ENCODE assay signal across 27 mouse cellular contexts in the genomic region with DNA sequence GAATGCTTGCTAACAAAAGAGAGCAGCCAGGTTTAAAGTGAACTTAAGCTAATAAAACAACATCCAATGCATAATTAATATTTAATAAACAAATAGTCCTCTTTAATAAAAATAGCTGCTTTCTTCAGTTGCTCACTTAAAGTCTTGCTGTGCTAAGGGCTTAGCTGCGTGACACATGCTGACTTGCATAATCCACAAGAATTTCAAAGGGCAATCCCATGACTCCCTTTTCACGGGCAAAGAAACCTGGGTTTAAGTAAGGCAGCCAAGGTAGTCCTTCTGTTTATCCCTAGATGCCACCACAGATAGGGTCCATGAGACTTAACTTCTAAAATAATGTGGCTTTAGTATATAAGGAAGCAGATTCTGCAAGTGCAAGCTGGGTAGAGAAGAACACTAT.
"Had no signal": no experiment of that assay in that cellular context is flagged by ENCODE, and none has a peak within 500 bp of the region (broad histone marks: within the 10 kb centered on the region; RNA-seq: fewer than 3 reads in every experiment).

No protein-coding gene starts in this region.

- ATAC-seq: forebrain, embryonic 16.5 days; hindbrain, embryonic 16.5 days; inflammation-experienced regulatory T-cells, adult 6 months; intestine, embryonic 15.5 days; intestine, postnatal 0 days; liver, postnatal 0 days had no signal

- H3K27ac ChIP-seq: heart, adult 2 months; heart, embryonic 13.5 days; heart, embryonic 15.5 days; hindbrain, embryonic 10.5 days; hindbrain, embryonic 12.5 days; hindbrain, embryonic 14.5 days; intestine, embryonic 15.5 days; kidney, postnatal 0 days; layer of hippocampus, adult 2 months; left cerebral cortex, adult 2 months; limb, embryonic 10.5 days; limb, embryonic 12.5 days; liver, embryonic 13.5 days; liver, embryonic 15.5 days had no signal

- H3K27me3 ChIP-seq: heart, embryonic 13.5 days; heart, embryonic 15.5 days; hindbrain, embryonic 12.5 days; intestine, embryonic 15.5 days; liver, embryonic 13.5 days; liver, embryonic 15.5 days had no signal

- H3K4me2 ChIP-seq: heart, embryonic 11.5 days; heart, embryonic 13.5 days; heart, embryonic 15.5 days; hindbrain, embryonic 12.5 days; hindbrain, embryonic 14.5 days; intestine, embryonic 15.5 days; limb, embryonic 12.5 days; liver, embryonic 11.5 days; liver, embryonic 13.5 days; liver, embryonic 15.5 days had no signal

- H3K36me3 ChIP-seq: heart, embryonic 13.5 days; heart, embryonic 15.5 days; hindbrain, embryonic 10.5 days; hindbrain, embryonic 12.5 days; intestine, embryonic 15.5 days; limb, embryonic 10.5 days; limb, embryonic 12.5 days; liver, embryonic 13.5 days; liver, embryonic 15.5 days had no signal

- H3K4me1 ChIP-seq: hindbrain, embryonic 12.5 days; intestine, embryonic 15.5 days; limb, embryonic 10.5 days; limb, embryonic 12.5 days; liver, embryonic 13.5 days; liver, embryonic 15.5 days had no signal

- DNase-seq: gastrocnemius, postnatal 10 days; gastrocnemius, postnatal 25 days; heart, adult 2 months; heart, postnatal 14 days; heart, postnatal 4 days; liver; liver, embryonic 13.5 days; liver, postnatal 0 days; lung, adult 2 months had no signal

- H3K9me3 ChIP-seq: heart, embryonic 13.5 days; heart, embryonic 15.5 days; hindbrain, embryonic 10.5 days; hindbrain, embryonic 12.5 days; intestine, embryonic 15.5 days; limb, embryonic 10.5 days; limb, embryonic 12.5 days; liver, embryonic 13.5 days; liver, embryonic 15.5 days had no signal

- H3K4me3 ChIP-seq: heart, adult 2 months; heart, embryonic 13.5 days; heart, embryonic 15.5 days; hindbrain, embryonic 10.5 days; hindbrain, embryonic 12.5 days; intestine, embryonic 15.5 days; layer of hippocampus, adult 2 months; left cerebral cortex, adult 2 months; limb, embryonic 10.5 days; limb, embryonic 12.5 days; liver, embryonic 13.5 days; liver, embryonic 15.5 days had no signal

- H3K9ac ChIP-seq: heart, embryonic 13.5 days; heart, embryonic 15.5 days; hindbrain, embryonic 12.5 days; hindbrain, embryonic 14.5 days; intestine, embryonic 15.5 days; limb, embryonic 12.5 days; liver, embryonic 13.5 days; liver, embryonic 15.5 days; liver, postnatal 0 days had no signal
